Mouse (Mus musculus): Measurements from ENCODE around the gene Ccdc9. TPM values are rescaled to one million over a fixed set of nuclear protein-coding genes. Genes with fewer than 3 reads are reported as not detected.
"Not testable (repeated sequence)": the region's sequence is repeated elsewhere in the genome, so short reads cannot be mapped to it uniquely, and the experiment has no call there.

Ccdc9 gene
- polyA plus RNA-seq, 1 experiment from 2014 or later = 28.7 TPM

DNA sequence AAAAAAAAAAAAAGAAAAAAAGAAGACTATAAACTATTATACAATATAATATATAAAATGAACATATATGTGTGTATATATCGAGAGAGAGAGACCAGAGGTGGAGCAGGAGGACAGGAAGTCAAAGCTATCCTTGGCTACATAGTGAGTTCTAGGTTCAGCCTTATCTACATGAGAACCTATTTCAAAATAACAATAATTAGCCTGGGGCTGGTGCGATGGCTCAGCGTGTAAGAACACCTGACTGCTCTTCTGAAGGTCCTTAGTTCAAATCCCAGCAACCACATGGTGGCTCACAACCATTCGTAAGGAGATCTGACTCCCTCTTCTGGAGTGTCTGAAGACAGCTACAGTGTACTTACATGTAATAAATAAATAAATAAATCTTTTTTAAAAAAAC lies 30.6 kb downstream of the Ccdc9 start:
- H3K9me3 ChIP-seq; H3K4me3 ChIP-seq; H3K27ac ChIP-seq; H3K27me3 ChIP-seq (ENCODE audit: poor library complexity, severe bottlenecking); H3K36me3 ChIP-seq (replicated peaks); H3K4me1 ChIP-seq; DNase-seq (ENCODE audit: extremely low spot score, low spot score): not testable (repeated sequence)
- 81% methylated on average over 4 of the region's 4 CpGs for WGBS

DNA sequence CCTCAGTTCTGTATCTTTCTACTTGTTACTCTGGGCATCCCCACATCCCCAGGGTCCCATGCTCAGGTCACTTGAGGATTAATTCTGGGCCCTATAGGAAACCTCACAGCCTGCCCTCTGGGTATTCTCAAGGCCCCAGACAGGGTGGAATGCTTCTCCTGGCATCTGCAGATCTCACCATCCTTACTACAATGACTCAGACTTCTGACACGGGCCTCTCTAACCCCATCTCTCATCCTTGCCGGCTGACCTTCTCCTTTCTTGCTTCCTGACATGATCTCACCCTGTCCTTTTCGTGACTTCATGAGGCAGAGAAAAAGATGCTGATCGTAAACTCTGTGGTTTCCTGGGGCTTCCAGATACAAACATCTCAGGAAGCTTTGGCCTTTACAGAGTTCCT lies 32.4 kb downstream of the Ccdc9 start:
- WGBS = 81% methylated on average over 4 of the region's 4 CpGs
- Histone ChIP-seq H3K9me3 (no peaks in the 10 kb centered on the region), H3K4me1 (no peaks in the 10 kb centered on the region), H3K27ac (no peak overlapping the region), H3K36me3 (replicated peaks) (no peaks in the 10 kb centered on the region), H3K27me3 (ENCODE audit: poor library complexity, severe bottlenecking) (no peaks in the 10 kb centered on the region), H3K4me3 (no peak overlapping the region)
- no peak for DNase-seq (ENCODE audit: extremely low spot score, low spot score)

DNA sequence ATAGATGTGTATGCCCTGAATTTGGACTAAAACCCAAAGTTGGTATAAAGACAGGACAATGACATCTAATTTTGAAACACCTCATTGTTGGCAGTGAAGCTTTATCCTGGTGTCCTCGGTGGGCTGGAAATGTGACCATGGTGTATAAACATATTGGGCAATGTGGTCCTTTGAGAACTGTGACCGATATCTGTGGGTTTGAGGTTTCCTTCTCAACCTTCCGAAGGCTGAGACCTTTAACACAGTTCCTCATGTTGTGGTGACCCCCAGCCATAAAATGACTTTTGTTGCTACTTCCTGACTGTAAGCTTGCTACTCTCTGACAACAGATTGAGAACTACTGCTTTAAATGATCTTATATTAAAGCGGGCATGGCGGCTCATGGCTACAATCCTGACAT lies 35.9 kb downstream of the Ccdc9 start:
- Histone ChIP-seq H3K27me3 (ENCODE audit: poor library complexity, severe bottlenecking) (no peaks in the 10 kb centered on the region), H3K36me3 (replicated peaks) (no peaks in the 10 kb centered on the region), H3K4me3 (no peak overlapping the region), H3K9me3 (no peaks in the 10 kb centered on the region), H3K27ac (no peak overlapping the region), H3K4me1 (no peaks in the 10 kb centered on the region)
- WGBS = 91% methylated on average over 5 of the region's 5 CpGs
- no peak for DNase-seq (ENCODE audit: extremely low spot score, low spot score)

DNA sequence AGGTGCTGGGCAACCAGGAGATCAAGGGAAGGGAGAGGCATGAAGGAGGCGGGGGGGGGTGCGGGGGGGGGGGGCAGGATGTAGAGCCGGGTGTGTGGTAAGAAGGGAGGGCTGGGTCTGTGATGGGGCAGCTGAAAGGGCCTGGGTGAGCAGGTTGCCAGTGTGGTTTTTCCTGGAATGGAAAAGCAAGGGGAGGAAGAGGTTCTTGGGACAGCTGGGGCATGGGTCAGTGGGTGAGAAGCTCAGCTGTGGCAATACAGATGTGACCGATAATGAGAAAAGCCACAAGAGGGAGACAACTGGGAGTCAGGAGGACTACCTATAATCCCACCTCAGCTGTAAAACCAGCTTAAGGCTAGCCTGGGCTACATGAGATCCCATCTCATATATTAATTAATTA lies 40.6 kb downstream of the Ccdc9 start:
- Histone ChIP-seq H3K4me3 (no peak overlapping the region), H3K27me3 (ENCODE audit: poor library complexity, severe bottlenecking) (no peaks in the 10 kb centered on the region), H3K27ac (no peak overlapping the region), H3K4me1 (no peaks in the 10 kb centered on the region; the same call in 1 of the 2 replicates), H3K9me3 (no peaks in the 10 kb centered on the region), H3K36me3 (replicated peaks) (no peaks in the 10 kb centered on the region)
- DNase-seq (ENCODE audit: extremely low spot score, low spot score) = no peak
- WGBS = 60% methylated on average over 2 of the region's 4 CpGs

DNA sequence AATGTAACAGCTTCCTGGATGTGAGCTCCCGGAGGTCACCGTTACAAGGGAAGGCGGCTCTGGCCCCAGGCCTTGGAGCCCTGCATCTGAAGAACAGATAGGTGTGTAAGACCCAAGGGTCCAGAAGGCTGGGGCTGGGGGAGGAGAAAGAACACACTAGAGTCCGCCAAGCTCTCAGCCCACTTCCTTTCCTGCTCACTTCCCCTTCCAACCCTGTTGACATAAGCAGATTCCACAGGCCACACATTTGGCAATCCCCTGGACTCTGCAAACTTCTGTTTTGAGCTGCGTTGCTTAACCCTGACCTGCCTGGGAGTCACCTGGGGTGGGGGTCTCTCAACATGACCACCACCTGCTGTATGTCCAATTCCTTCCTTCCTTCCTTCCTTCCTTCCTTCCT lies 42.5 kb downstream of the Ccdc9 start, which contains the start of gene C5ar2:
TSS of gene C5ar2 (minus strand) at position 88 of the 400 bp plus-strand sequence.
- no peak within 1 kb of the TSS for H3K4me3 ChIP-seq
- no peaks in the 10 kb centered on the region for H3K9me3 ChIP-seq
- no peaks in the 10 kb centered on the region for H3K27me3 ChIP-seq (ENCODE audit: poor library complexity, severe bottlenecking)
- H3K4me1 ChIP-seq = no peaks in the 10 kb centered on the region; the same call in 1 of the 2 replicates
- no peaks in the 10 kb centered on the region for H3K36me3 ChIP-seq (replicated peaks)
- H3K27ac ChIP-seq = no peak within 1 kb of the TSS
- WGBS = 89% methylated on average over 5 of the region's 5 CpGs
- DNase-seq (ENCODE audit: extremely low spot score, low spot score) = no peak

DNA sequence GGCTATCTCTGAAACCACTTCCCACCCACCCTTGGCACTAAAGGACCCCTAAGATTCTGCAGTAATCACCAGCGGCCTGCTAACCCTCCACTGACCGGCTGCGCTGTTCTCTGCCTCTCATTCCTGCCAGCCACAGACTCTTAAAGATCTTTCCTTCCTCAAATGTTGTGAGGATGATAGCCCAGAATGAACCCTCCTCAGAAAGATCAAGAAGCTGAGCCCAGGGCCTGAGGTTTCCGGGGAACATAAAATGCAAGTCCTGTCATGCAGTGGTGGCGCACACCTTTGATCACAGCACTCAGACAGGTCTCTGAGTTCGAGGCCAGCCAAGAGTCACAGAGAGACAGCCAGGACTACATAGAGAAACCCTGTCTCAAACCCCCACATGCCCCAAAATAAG lies 44.4 kb downstream of the Ccdc9 start:
- Histone ChIP-seq H3K36me3 (replicated peaks) (no peaks in the 10 kb centered on the region), H3K27me3 (ENCODE audit: poor library complexity, severe bottlenecking) (no peaks in the 10 kb centered on the region), H3K9me3 (no peaks in the 10 kb centered on the region), H3K4me1 (no peaks in the 10 kb centered on the region; the same call in 1 of the 2 replicates), H3K27ac (no peak overlapping the region), H3K4me3 (no peak overlapping the region)
- DNase-seq (ENCODE audit: extremely low spot score, low spot score) = no peak
- 89% methylated on average over 6 of the region's 6 CpGs for WGBS

DNA sequence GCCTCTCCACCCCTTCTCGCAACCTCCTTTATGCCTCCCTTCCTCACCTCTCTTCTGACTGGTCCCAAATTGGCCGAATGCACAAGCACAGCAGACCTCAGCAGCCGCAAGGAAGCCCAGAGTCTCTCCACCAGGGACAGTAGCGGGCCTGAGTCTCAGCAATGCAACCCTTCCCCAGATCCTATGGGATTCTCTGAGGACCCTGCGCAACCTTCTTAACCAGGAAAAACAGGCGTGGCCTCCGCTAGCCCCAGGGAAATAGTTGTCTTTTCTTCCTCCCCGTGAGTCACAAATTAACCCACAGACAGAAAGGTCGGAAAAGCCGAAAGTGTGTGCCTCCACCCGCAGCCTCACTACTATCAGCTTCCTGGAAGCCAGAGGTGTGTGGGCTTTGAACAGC lies 44.8 kb downstream of the Ccdc9 start:
- Histone ChIP-seq H3K4me3 (no peak overlapping the region), H3K27ac (no peak overlapping the region), H3K36me3 (replicated peaks) (no peaks in the 10 kb centered on the region), H3K27me3 (ENCODE audit: poor library complexity, severe bottlenecking) (no peaks in the 10 kb centered on the region), H3K9me3 (no peaks in the 10 kb centered on the region), H3K4me1 (no peaks in the 10 kb centered on the region; the same call in 1 of the 2 replicates)
- 58% methylated on average over 11 of the region's 11 CpGs for WGBS
- DNase-seq (ENCODE audit: extremely low spot score, low spot score) = no peak

DNA sequence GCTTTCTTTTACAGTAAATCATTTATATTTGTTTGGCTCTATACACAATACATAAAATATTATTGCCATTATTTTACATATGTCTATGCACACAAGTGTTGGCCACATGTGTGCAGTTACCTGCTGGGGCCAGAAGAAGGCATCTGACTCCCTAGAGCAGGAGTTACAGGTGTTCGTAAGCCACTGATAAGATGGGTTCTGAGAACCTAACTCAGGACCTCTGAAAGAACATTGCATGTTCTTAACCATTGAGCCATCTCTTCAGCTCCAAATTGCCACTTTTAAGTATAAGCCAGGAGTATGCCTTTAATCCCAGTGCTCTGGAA lies 45.7 kb downstream of the Ccdc9 start:
- Histone ChIP-seq H3K36me3 (replicated peaks) (no peaks in the 10 kb centered on the region), H3K4me1 (no peaks in the 10 kb centered on the region; the same call in 1 of the 2 replicates), H3K27me3 (ENCODE audit: poor library complexity, severe bottlenecking) (no peaks in the 10 kb centered on the region), H3K9me3 (no peaks in the 10 kb centered on the region), H3K4me3 (no peak overlapping the region), H3K27ac (no peak overlapping the region)
- DNase-seq (ENCODE audit: extremely low spot score, low spot score) = no peak
- WGBS = 94% methylated on average over 1 of the region's 1 CpGs

DNA sequence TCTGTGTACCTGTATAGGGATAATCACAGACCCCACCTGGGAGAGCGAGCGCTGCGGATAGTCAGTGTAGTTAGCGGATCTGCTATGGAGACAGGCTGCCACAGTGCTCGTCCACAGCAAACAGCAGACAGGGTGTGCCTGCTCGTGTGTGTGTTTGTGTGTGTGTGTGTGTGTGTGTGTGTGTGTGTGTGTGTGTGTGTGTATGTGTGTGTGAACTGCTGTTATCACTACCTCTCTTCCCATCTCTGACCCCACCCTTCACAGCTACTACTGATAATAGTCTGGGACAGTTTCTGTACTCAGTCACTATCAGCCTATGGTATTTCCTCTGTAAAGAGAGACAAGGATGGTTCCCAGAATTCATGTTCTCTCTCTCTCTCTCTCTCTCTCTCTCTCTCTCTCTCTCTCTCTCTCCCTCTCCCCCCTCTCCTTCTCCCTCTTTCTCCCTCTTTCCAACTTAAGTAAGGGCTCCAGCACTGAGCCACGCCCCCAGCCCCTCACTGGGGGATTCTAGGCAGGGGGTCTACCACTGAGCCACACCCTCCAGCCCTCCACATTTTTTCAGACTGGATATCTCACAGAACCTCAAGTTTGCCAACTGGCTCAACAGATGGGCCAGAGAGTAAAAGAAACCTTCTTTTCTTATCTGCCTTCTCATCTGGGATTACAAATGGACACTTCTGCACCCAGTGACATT lies 46.2 kb downstream of the Ccdc9 start:
- H3K4me1 ChIP-seq = no peaks in the 10 kb centered on the region; the same call in 1 of the 2 replicates
- WGBS = 78% methylated on average over 7 of the region's 7 CpGs
- no peaks in the 10 kb centered on the region for H3K9me3 ChIP-seq
- DNase-seq (ENCODE audit: extremely low spot score, low spot score) = no peak
- H3K36me3 ChIP-seq (replicated peaks) = no peaks in the 10 kb centered on the region
- no peak overlapping the region for H3K4me3 ChIP-seq
- H3K27me3 ChIP-seq (ENCODE audit: poor library complexity, severe bottlenecking) = no peaks in the 10 kb centered on the region
- no peak overlapping the region for H3K27ac ChIP-seq

DNA sequence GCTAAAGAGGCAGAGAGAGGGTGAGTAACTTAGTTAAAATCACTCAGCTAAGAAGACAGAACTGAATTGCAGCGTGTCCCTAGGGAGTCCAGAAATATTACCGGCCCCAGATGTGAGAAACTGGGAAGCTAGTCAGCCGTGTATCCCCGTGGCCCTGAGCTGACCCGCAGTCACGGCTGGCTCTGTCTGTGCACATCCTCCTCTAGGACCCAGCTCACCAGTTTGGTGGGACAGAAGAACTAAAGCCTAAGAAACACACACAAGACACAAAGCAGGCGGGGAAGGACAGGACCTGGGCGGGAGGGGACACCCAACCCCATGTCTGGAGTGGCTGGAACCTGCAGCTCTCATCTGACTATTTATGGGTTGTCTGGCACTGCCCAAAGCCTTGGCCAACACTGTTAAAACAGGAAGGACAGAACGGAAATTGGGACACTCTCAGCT lies 47.0 kb downstream of the Ccdc9 start:
- H3K27ac ChIP-seq = no peak overlapping the region
- H3K36me3 ChIP-seq (replicated peaks) = no peaks in the 10 kb centered on the region
- H3K4me1 ChIP-seq = no peaks in the 10 kb centered on the region; the same call in 1 of the 2 replicates
- no peak overlapping the region for H3K4me3 ChIP-seq
- no peaks in the 10 kb centered on the region for H3K9me3 ChIP-seq
- DNase-seq (ENCODE audit: extremely low spot score, low spot score) = no peak
- 72% methylated on average over 9 of the region's 9 CpGs for WGBS
- H3K27me3 ChIP-seq (ENCODE audit: poor library complexity, severe bottlenecking) = no peaks in the 10 kb centered on the region

DNA sequence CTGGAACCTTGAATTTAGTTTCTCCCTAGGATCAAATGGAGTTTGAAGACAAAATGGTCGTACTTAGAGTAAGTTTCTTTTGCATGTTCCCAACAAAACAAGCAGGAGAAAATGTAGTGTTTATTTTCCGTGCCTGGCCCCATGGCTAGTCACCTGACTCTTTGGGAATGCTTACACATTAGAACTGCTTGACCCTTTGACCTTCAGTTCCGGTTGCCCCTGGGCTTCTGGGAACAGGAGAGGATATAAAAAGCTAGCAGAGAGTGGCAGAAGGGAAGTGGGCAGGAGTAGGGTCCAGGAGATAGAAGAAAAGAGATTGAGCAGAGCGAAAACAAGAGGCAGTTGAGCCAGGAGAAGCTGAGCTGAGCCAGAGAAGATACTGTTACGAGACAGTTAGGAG lies 56.7 kb downstream of the Ccdc9 start:
- WGBS = 55% methylated on average over 5 of the region's 5 CpGs
- peak; percentile 27 for DNase-seq (ENCODE audit: extremely low spot score, low spot score)
- H3K9me3 ChIP-seq = peaks cover 23% of the 10 kb centered on the region
- peak overlapping the region; percentile 35; the same call in 1 of the 2 replicates for H3K27ac ChIP-seq
- H3K36me3 ChIP-seq (replicated peaks) = no peaks in the 10 kb centered on the region
- H3K4me1 ChIP-seq = peaks cover 22% of the 10 kb centered on the region
- no peaks in the 10 kb centered on the region for H3K27me3 ChIP-seq (ENCODE audit: poor library complexity, severe bottlenecking)
- no peak overlapping the region for H3K4me3 ChIP-seq

Measured in forebrain, embryonic 10.5 days (tissue).